Mouse (Mus musculus) cerebellum, adult (tissue): Measurements from ENCODE around the gene Tmem232.
"Not testable (repeated sequence)": the region's sequence is repeated elsewhere in the genome, so short reads cannot be mapped to it uniquely, and the experiment has no call there.

Experiments
- ATAC-seq: cut with Nextera tagmentation; 2 replicates; pipeline ENCODE4 v1.9.2; 2017; ENCODE audit warnings: mild to moderate bottlenecking, moderate library complexity, mixed read lengths; ENCODE audit not compliant: insufficient number of reproducible peaks, low FRiP score, low TSS enrichment

Gene Tmem232

DNA sequence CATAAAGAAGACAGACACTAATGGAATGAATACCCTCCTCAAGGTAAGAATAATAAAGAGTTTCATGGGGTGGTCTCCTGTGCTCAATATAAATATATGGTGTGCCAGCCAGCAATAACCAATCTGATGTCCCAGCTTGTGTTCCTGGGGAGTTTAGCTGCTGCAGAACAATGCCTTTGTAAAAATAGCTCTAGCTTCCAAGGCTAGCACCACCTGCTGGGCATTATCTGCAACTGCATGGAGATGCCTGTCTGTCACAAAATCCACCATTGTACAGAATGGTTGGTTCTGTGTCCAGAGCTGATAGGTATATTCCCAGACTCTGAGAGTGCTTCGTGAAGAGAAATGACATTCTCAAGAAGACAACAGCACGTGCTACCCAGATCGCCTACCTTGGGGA is 4.4 kb downstream of the Tmem232 start:
- peak; percentile 22; the same call in 1 of the 2 replicates for ATAC-seq

DNA sequence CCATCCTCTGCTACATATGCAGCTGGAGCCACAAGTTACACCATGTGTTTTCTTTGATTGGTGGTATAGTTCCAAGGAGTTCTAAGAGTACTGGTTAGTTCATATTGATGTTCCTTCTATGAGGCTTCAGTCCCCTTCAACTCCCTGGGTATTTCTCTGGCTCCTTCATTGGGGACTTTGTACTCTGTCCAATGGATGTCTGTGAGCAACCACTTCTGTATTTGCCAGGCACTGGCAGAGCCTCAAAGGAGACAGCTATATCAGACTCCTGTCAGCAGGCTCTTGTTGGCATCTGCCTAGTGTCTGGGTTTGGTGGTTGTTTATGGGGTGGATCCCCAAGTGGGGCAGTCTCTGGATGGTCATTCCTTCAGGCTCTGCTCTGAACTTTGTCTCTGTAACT is 8.2 kb downstream of the Tmem232 start:
- not testable (repeated sequence) for ATAC-seq

DNA sequence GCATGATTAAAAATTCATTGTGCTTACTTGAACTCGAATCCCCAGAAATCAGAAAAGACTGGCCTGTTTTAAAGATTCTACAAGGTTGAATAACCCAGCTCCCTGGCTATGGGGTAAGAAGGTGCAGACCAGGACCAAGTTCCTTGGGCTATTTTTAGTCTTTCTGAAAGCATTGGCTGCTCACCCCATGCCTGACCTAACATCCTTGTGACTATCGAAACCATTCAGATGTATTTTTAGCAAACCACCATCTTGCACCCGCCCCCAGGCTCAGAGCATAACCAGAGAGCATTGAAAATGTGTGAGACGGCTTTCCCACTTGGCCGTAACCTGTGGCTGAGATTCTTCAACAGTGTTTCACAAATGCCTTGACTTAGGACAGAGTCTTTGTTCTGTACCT is 13.1 kb downstream of the Tmem232 start:
- ATAC-seq = no peak

DNA sequence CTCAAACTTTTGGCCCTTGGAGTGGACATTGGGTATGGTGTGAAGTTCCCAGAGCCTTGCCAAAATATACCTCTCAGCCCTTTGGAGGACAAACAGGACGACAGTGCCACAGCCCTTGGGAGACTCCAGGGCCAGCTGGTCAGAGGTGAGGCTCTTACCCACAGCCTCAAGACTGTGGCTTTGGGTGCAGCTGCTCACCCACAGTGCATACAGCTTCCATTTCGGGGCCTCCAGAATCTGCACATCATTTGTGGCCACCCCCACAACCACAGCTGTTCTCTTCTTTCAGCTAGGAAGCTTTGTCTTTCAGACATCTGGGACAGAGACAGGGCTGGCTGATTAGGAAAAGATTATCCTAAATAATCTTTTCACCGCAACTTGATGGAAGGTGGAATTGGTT is 27.1 kb downstream of the Tmem232 start:
- no peak for ATAC-seq

DNA sequence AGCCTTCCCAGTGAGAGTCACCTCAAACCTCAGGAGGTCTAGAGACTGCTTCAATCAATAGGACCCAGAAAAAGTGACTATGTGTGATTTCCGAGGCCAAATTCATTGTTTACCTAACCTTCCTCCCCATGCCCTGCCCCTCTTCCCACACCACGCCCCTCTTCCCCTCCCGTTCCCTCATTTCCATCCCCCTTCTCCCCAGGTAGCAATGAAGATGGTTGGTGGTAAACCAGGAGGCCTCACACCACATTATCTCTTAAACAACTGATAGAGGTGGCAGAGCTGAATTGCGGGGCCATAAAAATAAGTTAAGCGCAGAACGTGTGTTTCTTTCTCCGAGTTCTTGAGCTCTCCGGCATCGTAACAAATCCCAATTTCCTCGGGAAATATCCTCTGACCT is 55.9 kb downstream of the Tmem232 start:
- ATAC-seq = no peak

DNA sequence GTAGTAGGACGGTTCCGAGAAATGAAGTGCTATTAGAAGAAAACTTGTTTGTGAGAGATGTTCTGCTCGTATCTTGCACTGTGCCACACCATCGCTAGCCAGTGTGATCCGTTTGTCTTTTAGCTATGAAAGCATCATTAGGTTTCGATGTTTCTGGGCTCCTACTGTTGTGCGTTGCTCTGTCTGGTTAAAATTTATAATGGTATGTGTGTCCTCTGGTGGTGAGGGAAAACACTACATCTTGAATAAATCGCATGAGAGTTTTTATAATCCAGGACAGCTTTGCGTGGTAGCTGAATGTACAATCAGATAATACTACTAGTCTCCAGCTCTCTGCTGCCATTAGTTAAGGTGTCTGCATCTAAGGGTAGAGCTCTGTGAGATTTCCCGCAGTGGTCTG is 63.8 kb downstream of the Tmem232 start:
- ATAC-seq = no peak

DNA sequence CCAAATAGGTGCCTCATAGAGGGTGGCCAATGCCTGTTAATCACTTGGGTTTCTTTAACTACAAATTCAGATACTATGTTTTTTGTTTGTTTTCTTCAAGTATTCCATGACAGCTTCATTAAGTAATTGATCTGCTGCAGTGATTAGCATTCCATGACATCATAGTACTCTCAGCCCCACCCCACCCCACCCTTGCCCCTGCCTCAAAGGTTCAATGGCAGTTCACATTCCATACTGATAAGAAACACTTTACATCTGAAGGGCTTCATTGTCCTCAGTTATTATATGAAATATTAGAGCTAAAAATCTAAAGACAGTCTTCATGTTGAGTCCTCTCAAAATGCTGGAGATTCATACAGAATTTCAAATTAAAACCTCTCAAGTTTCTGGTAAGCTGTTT is 89.8 kb downstream of the Tmem232 start:
- ATAC-seq = no peak

DNA sequence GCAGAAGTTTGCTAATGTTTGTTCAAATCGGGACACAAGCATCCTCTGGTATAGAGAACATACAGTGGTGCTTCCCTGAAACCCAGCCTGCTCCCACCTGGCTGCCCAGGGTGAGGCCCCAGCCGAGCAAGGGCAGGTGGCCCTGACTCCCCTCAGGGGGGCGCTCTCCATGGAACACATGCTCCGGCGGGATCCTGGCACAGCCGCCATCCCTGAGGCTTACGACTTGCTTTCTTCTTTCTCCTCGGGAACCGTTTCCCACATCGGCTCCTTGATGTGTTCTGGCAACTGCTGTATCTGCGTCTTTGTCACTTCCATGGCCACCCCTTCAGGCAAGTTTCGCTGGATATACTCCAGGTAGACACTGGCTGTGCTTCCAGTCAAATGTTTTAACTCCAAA is 102.7 kb downstream of the Tmem232 start:
- ATAC-seq = not testable (repeated sequence)

DNA sequence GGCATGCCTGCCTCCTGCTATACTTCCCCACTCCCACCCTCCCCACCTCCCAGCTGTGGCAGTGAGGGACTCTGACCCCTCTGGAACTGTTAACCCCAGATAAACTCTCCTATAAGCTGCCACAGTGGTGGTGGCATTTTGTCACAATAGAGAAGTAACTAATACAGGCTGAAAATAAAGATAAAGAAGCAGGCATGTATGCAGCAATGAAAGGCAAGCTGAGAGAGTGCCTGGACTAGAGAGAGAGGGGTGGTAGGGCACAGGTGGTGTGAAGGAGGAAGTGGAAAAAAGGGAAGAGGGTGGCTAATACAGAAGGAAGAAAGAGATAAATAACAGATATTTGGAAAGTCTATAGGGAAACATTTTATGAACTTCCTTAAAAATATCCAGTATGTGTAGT is 121.5 kb downstream of the Tmem232 start:
- no peak for ATAC-seq

DNA sequence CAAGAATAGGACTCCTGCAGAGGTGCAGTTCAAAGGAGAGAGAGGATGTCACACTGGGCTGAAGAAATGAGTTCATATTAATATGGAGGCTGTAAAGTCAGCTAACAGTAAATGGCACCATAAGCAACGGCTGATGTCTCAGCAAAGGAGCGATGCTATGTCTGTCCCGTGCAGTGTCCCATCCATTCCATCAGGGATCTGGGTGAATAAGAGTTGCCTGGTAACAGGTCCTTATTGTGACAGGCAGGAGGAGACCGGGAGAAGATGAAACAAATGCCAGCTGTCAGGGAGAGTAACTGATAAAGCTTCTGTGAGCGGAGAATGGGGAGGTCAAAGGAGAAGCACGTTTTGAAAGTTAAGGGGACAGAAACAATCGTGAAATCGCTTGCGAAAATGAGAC is 135.3 kb downstream of the Tmem232 start:
- ATAC-seq = no peak

DNA sequence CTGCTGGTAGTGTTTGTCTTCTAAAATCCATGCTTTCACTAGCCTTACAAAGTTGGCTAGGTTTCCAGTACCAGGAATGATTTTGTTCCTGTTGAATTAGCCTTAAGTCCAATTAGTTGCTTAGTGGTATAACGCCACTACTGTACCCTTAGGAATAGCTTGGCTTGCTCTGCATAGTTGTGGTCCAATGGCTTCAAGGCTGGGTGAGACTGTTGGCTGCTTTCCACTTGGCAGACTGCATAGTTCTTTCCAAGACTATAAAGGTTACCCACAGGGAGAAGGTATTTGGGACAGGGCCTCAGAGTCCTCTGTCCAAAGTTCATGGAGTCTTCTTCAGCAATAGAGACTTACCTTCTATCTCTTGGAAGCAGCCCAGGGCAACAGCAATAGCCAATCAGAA is 139.7 kb downstream of the Tmem232 start:
- ATAC-seq = no peak

DNA sequence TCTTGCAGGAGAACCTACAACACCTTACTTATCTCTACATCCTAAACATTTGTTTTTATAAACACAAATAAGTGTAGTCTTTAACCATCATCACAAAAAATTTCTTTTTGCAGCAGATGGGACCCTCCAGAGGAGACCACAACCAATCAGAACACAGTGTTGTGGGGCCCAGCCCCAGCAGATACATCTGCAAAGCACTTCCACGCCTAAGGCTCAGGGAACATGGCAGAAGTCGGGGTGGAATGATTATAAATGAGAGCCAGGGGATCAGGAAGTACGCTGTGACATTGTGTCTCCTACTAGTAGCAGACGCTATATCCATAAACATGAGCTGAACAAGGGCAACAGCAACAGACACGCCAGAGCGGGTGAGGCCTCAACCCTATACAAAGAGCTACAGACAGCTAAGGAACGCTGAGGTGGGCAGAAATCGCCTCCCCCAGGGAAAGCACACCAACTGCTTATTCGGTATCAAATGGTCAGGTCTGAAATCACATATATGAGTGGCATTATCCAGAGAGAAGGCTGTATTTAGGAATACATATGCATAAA is 156.1 kb downstream of the Tmem232 start:
- ATAC-seq = no peak

DNA sequence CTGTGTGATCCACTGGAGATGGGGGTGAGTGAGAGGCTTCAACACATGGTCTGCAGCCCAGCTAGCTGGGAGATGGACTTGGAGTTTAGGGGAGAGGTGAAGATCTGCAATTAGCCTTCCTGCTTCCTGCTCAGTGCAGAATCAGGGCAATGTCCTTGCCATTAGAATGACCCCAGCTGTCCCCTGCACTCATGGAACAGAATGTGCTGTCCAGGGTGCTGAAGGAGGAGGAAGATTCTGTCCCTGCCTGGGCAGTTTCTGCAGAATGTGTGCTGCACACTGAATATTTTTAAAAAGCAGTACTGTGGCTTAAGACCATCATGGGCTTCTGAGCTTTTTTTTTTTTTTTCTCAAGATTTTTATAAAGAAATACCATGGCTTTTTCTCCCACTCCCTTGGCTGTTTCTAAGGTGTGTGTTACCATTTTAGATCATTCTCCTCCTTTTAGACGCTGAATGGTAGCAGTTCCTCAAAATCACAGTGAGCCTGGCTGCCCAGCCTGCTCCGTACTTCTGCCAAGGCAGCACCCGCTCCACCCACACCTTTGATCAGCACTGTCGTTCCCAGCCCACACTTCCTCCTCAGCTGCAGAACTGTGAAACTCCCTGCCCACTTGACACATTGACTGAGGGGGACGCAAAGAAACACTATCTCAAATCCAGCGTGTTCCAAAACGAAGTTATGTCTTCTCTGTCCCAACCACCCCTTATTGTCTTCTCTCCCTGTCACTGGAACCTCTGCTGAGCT is 170.4 kb downstream of the Tmem232 start:
- ATAC-seq = no peak

DNA sequence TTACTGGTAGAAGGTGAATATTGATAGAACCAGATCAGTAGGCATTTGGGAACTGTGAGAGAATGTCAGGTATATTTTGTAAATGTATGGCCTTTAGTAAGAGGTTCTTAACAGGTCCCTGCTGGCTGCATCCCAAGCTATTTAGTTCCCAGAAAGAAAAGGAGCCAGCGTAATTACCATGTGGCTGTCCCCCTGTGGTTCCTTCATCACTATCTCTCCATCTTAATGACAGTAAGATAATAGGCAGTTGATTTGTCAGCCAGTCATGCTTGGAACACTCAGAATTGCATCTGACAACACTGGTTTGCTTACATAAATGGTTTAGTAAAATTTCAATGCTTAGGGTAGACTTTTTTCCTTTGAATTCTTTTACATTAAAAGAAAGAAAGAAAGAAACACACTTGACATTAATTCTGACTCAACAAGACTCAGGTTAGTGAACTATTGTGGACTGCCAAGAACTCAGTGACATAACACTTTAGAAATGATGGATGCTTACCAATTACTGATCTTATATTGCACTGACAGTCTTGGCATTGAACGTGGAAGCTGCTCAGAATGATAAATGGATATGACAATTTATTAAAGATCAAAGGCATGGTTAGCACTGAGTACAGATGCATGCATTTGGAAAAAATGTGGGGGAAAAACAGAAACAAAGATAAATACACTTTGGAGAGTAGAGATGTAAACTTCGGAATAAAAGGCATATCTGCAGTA is 174.9 kb downstream of the Tmem232 start:
- no peak for ATAC-seq

DNA sequence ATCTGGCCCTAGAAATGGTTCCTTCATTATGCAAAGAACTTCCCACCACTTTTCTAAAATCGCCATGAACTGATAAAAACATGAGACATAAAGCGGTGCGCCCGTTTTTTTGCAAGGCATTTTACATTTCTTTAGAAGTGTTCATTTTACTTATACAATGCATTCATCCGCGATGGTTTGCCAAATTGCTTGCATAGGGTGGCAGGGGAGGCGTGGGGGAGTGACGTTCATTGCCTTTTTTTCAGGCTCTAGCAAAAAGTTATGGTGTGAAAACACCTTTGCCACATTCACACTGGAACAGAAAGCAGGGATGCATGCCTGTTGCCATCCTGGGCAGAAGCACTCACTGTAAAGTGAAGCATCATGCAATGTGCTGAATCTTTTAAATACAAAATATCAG is 188.7 kb downstream of the Tmem232 start:
- ATAC-seq = no peak

DNA sequence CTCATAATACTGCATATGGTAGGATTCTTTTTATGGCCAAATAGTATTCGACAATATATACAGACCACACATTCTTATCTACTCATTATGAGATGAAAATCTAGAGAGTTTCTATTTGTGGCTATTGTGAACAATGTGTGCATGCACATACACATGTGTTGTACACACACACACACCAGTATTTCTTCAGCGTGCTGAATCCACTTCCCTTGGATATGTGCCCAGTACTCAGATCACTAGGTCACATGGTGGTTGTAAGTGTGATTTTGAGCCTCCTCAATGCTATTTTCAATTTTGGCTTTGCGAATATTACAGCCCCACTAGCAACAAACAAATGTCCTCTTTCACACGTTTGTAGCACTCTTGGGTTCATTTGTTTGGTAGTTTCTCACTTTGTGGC is 200.6 kb downstream of the Tmem232 start:
- ATAC-seq = no peak

DNA sequence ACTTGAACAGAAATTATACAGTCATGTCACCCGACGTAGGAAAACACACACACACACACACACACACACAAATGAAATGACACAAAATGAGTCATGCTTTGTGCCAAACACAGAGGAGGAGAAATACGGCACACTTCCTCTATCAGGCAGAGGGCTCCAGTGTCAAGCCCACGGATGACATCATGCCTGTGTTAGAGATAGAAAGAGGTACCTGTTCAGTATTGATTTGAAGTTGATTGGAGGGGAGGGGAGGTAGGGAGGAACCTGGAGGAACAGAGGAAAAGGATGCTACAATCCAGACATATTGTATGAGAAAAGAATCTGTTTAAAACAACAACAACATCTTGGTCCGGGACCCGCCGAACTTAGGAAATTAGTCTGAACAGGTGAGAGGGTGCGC is 209.8 kb downstream of the Tmem232 start:
- no peak for ATAC-seq

DNA sequence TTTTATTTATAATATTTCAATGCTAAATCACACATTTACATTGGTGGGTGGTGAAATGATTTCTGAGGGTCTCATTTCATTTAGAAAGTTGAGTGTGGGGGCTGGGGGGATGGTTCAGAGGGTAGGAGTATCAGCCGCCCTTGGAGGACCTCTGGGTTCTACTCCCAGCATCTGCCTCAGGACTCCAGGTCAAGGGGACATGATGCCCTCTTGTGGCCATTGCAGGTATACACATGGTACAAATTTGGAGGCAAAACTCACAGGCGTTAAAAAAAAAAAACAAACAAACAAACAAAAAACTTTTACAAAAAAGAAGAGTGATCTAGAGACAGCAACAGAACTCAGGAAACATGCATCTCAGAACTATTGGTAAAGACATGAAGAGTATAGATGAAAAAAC is 215.3 kb downstream of the Tmem232 start:
- no peak for ATAC-seq

DNA sequence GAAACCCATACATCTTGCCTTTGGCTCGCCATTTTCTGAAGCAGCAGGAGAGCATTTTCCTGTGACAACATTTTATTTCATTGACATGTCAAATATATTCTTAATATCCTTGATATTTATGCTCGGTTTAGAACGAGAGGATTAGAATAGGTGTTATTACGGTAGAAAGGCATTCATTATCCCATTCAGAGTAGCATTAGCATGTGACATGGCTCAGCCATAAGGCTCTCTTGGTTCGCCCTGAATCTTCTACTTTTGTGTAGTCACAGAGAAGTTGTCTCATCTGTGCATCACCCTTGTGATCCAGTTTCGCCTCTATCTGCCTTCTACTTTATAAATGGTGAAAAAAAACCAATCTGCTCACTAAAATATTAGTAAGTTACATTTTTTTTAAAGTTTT is 220.0 kb downstream of the Tmem232 start:
- ATAC-seq = no peak

DNA sequence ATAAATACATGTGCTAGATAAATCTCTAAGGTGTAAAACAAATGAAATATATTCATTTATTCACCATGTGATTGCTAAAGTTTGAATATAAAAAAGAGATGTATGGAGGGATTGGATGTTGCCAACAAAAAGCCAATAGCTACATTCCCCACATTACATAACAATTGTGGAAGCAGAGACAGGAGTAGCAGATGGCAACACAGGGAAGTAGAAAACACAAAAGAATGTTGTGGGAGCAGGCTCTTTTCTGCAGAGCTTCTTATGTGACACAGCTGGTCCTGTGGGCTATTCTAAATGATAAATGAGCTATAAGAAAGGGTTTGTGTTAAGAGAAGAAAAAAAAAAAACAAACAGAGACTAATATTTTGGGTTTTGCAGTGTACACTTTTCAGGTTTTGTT is 240.6 kb downstream of the Tmem232 start:
- ATAC-seq = no peak

DNA sequence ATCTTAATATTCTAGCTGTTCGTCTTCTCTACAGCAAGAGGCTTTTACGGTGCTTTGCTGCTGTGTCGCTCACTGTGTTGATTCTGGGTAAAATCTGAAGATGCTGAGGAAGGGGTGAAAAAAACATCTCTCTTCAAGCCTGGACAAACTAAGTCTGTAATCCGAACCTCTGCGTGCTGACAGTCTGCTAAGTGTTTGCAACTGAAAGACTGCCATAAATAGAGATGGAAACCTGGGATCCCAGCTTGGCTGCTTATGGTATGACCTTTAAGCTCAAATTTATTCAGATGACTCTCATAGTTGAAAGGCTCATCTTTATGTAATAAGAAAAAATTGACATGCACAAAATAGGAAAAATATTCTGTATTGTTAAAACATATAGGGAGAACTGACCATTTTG is 242.8 kb downstream of the Tmem232 start:
- ATAC-seq = no peak

DNA sequence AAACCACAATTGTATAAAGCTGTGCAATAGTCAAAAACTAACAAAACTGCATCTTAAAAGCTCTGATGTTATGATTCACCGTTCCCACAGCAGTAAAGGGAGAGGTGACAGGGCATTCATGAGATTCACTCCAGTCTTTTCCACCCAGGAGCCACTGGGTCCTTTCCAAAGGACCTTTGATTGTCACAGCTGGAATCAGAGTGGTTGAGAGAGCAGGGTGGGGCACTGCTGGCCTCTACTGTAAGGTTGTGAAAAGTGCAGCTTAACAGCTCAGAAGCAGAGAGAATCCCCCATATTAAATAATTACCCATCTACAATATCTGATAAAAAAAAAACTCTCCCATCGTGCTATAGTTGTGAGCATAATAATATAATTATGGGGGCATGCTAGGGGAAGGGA is 288.4 kb downstream of the Tmem232 start:
- ATAC-seq = no peak
